Mouse (Mus musculus) liver, adult 2 months (tissue): ENCODE results near the gene Fut7. TPM values are rescaled to one million over a fixed set of nuclear protein-coding genes. Genes with fewer than 3 reads are reported as not detected.

Experiments
- DNase-seq: peaks from one replicate; pipeline ENCODE4 v3.0.0-alpha.2; 2011; ENCODE audit warnings: low read depth, low spot score; ENCODE audit errors: extremely low read depth
- H3K27ac ChIP-seq: fragments of 200-500 bp; replicated peaks from 2 replicates; pipeline ENCODE4 v1.5.1; 2012; ENCODE audit warnings: low read depth, mild to moderate bottlenecking, control low read depth, inconsistent platforms, low read length; ENCODE audit not compliant: insufficient read depth
- H3K27me3 ChIP-seq: fragments of 200-500 bp; 2 replicates; pipeline ENCODE4 v1.6.1; 2012; ENCODE audit warnings: mild to moderate bottlenecking, moderate library complexity, low read length, inconsistent platforms; ENCODE audit not compliant: control insufficient read depth, insufficient read depth
- H3K36me3 ChIP-seq: fragments of 200-500 bp; 2 replicates; pipeline ENCODE4 v1.6.1; 2012; ENCODE audit warnings: low read length, inconsistent platforms; ENCODE audit not compliant: control insufficient read depth, insufficient read depth
- H3K4me1 ChIP-seq: fragments of 200-500 bp; 2 replicates; pipeline ENCODE4 v1.6.1; 2011; ENCODE audit warnings: low read length; ENCODE audit not compliant: control insufficient read depth, insufficient read depth
- H3K4me3 ChIP-seq: fragments of 200-500 bp; 2 replicates; pipeline ENCODE4 v1.5.1; 2011; ENCODE audit warnings: low read depth, mild to moderate bottlenecking, control low read depth, low read length, moderate library complexity; ENCODE audit not compliant: insufficient read depth
- H3K79me2 ChIP-seq: fragments of 200-500 bp; 2 replicates; pipeline ENCODE4 v1.6.1; 2012; ENCODE audit warnings: inconsistent platforms, mild to moderate bottlenecking, low read length, moderate library complexity; ENCODE audit not compliant: control insufficient read depth, insufficient read depth
- H3K9ac ChIP-seq: fragments of 200-500 bp; 2 replicates; pipeline ENCODE4 v1.6.1; 2012; ENCODE audit warnings: low read depth, mild to moderate bottlenecking, control low read depth, inconsistent platforms, low read length
- CTCF ChIP-seq: fragments of 200-500 bp; IDR thresholded peaks from 2 replicates; pipeline ENCODE4 v1.5.1; 2011; ENCODE audit warnings: low read depth, low read length, control low read depth
- POLR2A ChIP-seq: fragments of 200-500 bp; IDR thresholded peaks from 2 replicates; pipeline ENCODE4 v1.6.1; 2011; ENCODE audit warnings: low read length, control low read depth; ENCODE audit not compliant: insufficient read depth; ENCODE audit errors: extremely low read depth
- WGBS: fragments of 180-500 bp; shearing (Covaris S2); methylation state at CpG from one replicate; pipeline ENCODE4 v1.1.7; 2018; 5-methylcytosine and 5-hydroxymethylcytosine counted together
- polyA plus RNA-seq: library from polyadenylated mRNA; depleted of rRNA; stranded (reverse); fragments of >200 nt; gene quantifications from 2 replicates; pipeline ENCODE4 v1.2.3, GENCODE M21; 2012
- total RNA-seq: library from RNA; depleted of rRNA; stranded (reverse); fragments of >200 nt; gene quantifications from 2 replicates; pipeline ENCODE4 v1.2.3, GENCODE M21; 2014

Fut7 gene
- total and polyA plus RNA-seq, 2 experiments, result 0.21 TPM; not detected in 1

GRCm38 (mm10) chr2:25431308-25431855 lies 8.3 kb downstream of the Fut7 start:
- Histone ChIP-seq H3K36me3 (no peaks in the 10 kb centered on the region), H3K27ac (no peak overlapping the region), H3K4me3 (no peak overlapping the region), H3K27me3 (no peaks in the 10 kb centered on the region), H3K9ac (no peak overlapping the region), H3K79me2 (peaks cover 6% of the 10 kb centered on the region; the same call in 1 of the 2 replicates), H3K4me1 (peaks cover 3% of the 10 kb centered on the region; the same call in 1 of the 2 replicates)
- peak; percentile 17 for DNase-seq
- WGBS, result 58% methylated on average over 6 of the region's 6 CpGs
- TF ChIP-seq CTCF (no peak), POLR2A (no peak)

GRCm38 (mm10) chr2:25432326-25433098 lies 9.4 kb downstream of the Fut7 start:
- no peak for DNase-seq
- no peak overlapping the region for H3K9ac ChIP-seq
- peaks cover 6% of the 10 kb centered on the region; the same call in 1 of the 2 replicates for H3K79me2 ChIP-seq
- H3K27ac ChIP-seq, result no peak overlapping the region
- TF ChIP-seq POLR2A, result no peak
- no peak for TF ChIP-seq CTCF
- no peak overlapping the region for H3K4me3 ChIP-seq
- H3K36me3 ChIP-seq, result no peaks in the 10 kb centered on the region
- peaks cover 3% of the 10 kb centered on the region; the same call in 1 of the 2 replicates for H3K4me1 ChIP-seq
- 92% methylated on average over 11 of the region's 11 CpGs for WGBS
- H3K27me3 ChIP-seq, result no peaks in the 10 kb centered on the region

GRCm38 (mm10) chr2:25433101-25433500 lies 10.0 kb downstream of the Fut7 start:
- Histone ChIP-seq H3K36me3 (no peaks in the 10 kb centered on the region), H3K4me3 (no peak overlapping the region), H3K27me3 (no peaks in the 10 kb centered on the region), H3K79me2 (peaks cover 6% of the 10 kb centered on the region; the same call in 1 of the 2 replicates), H3K4me1 (peaks cover 3% of the 10 kb centered on the region; the same call in 1 of the 2 replicates), H3K27ac (no peak overlapping the region), H3K9ac (no peak overlapping the region)
- DNase-seq, result no peak
- TF ChIP-seq CTCF, result no peak
- no peak for TF ChIP-seq POLR2A
- 93% methylated on average over 17 of the region's 17 CpGs for WGBS

- 87% methylated on average over 8 of the region's 8 CpGs for WGBS
- Histone ChIP-seq H3K27ac (no peak overlapping the region), H3K9ac (no peak overlapping the region), H3K4me3 (no peak overlapping the region), H3K4me1 (0 out of 2 replicates have a peak, but pooled peaks cover 1% of the 10 kb centered on the region), H3K27me3 (no peaks in the 10 kb centered on the region), H3K79me2 (peaks cover 6% of the 10 kb centered on the region; the same call in 1 of the 2 replicates), H3K36me3 (no peaks in the 10 kb centered on the region)
- DNase-seq, result no peak
- TF ChIP-seq CTCF, result no peak
- TF ChIP-seq POLR2A, result no peak
These were observed 11.2 kb downstream of the Fut7 start for GRCm38 (mm10) chr2:25434292-25434691.

GRCm38 (mm10) chr2:25436286-25436820 lies 13.3 kb downstream of the Fut7 start:
- Histone ChIP-seq H3K79me2 (no peaks in the 10 kb centered on the region), H3K27me3 (no peaks in the 10 kb centered on the region), H3K36me3 (no peaks in the 10 kb centered on the region), H3K4me1 (no peaks in the 10 kb centered on the region), H3K27ac (no peak overlapping the region), H3K9ac (no peak overlapping the region), H3K4me3 (no peak overlapping the region)
- 89% methylated on average over 10 of the region's 10 CpGs for WGBS
- TF ChIP-seq CTCF (no peak), POLR2A (no peak)
- DNase-seq, result no peak

- no peak for TF ChIP-seq POLR2A
- no peak for TF ChIP-seq CTCF
- H3K9ac ChIP-seq, result no peak overlapping the region
- WGBS, result 89% methylated on average over 20 of the region's 20 CpGs
- H3K79me2 ChIP-seq, result no peaks in the 10 kb centered on the region
- no peak for DNase-seq
- H3K27ac ChIP-seq, result no peak overlapping the region
- no peaks in the 10 kb centered on the region for H3K4me1 ChIP-seq
- H3K27me3 ChIP-seq, result no peaks in the 10 kb centered on the region
- H3K4me3 ChIP-seq, result no peak overlapping the region
- H3K36me3 ChIP-seq, result no peaks in the 10 kb centered on the region
These were observed 18.0 kb downstream of the Fut7 start for GRCm38 (mm10) chr2:25441067-25441466.
